Mouse (Mus musculus) intestine, embryonic 16.5 days (tissue): ENCODE measurements at regions not wholly inside any gene's neighbourhood (a gene's known extent, or its start where the extent isn't known, plus 50 kb on each side); places are given as distances from the start of the nearest gene placed in this dataset.

Experiments
- ATAC-seq: fragments of 200-750 bp; cut with Nextera tagmentation; 2 replicates; pipeline ENCODE4 v1.8.0; 2017; ENCODE audit warnings: moderate TSS enrichment, moderate library complexity
- H3K27ac ChIP-seq: fragments of 300-500 bp; sonication (generic); 2 replicates; pipeline ENCODE4 v1.5.1; 2014; ENCODE audit warnings: mild to moderate bottlenecking, low read length
- H3K27me3 ChIP-seq: fragments of 300-500 bp; sonication (generic); replicated peaks from 2 replicates; pipeline ENCODE4 v1.6.1; 2014; ENCODE audit warnings: low read length, control low read depth, mixed read lengths; ENCODE audit not compliant: control insufficient read depth, insufficient read depth
- H3K36me3 ChIP-seq: fragments of 300-500 bp; sonication (generic); 2 replicates; pipeline ENCODE4 v1.6.1; 2014; ENCODE audit warnings: low read length, control low read depth; ENCODE audit not compliant: control insufficient read depth, insufficient read depth
- H3K4me1 ChIP-seq: fragments of 300-500 bp; sonication (generic); 2 replicates; pipeline ENCODE4 v1.6.1; 2014; ENCODE audit warnings: low read length, control low read depth, mixed read lengths; ENCODE audit not compliant: control insufficient read depth, insufficient read depth
- H3K4me2 ChIP-seq: fragments of 300-500 bp; sonication (generic); 2 replicates; pipeline ENCODE4 v1.6.1; 2014; ENCODE audit warnings: low read depth, low read length, control low read depth
- H3K4me3 ChIP-seq: fragments of 300-500 bp; sonication (generic); 2 replicates; pipeline ENCODE4 v1.5.1; 2014; ENCODE audit warnings: mild to moderate bottlenecking, low read length
- H3K9ac ChIP-seq: fragments of 300-500 bp; sonication (generic); 2 replicates; pipeline ENCODE4 v1.6.1; 2014; ENCODE audit warnings: low read depth, low read length
- H3K9me3 ChIP-seq: fragments of 300-500 bp; sonication (generic); 2 replicates; pipeline ENCODE4 v1.6.1; 2016; ENCODE audit warnings: low read length, control low read depth; ENCODE audit not compliant: control insufficient read depth
- WGBS: fragments of 180-500 bp; shearing (Covaris S2); extraction: QIAGEN DNeasy Blood & Tissue Kit; methylation state at CpG from one replicate; pipeline ENCODE4 v1.1.7; 2014; 5-methylcytosine and 5-hydroxymethylcytosine counted together

DNA sequence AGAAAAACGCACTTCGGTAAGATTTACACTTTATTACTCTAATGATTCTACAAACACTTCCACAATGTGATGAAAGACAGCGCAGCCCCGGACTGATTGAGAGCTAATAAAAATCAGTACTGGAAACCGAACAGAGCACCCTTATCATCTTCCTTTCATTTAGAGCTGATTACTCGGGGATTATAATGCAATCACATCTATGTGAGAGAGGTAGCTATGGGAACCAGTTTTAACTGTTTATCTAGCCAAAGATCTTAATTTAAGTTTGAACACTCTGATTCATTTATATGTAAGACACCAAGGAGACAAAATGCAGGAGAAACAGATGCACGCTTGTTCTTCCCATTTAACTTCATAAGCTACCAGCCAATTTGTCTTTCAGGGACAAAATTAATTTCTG lies 124.1 kb upstream of the Lmo4 start:
- H3K4me3 ChIP-seq = no peak overlapping the region
- H3K4me1 ChIP-seq = no peaks in the 10 kb centered on the region
- H3K4me2 ChIP-seq = no peak overlapping the region
- 47% methylated on average over 7 of the region's 7 CpGs for WGBS
- no peaks in the 10 kb centered on the region for H3K27me3 ChIP-seq
- H3K36me3 ChIP-seq = no peaks in the 10 kb centered on the region
- no peak for ATAC-seq
- H3K9ac ChIP-seq = no peak overlapping the region
- H3K9me3 ChIP-seq = no peaks in the 10 kb centered on the region
- H3K27ac ChIP-seq = no peak overlapping the region

DNA sequence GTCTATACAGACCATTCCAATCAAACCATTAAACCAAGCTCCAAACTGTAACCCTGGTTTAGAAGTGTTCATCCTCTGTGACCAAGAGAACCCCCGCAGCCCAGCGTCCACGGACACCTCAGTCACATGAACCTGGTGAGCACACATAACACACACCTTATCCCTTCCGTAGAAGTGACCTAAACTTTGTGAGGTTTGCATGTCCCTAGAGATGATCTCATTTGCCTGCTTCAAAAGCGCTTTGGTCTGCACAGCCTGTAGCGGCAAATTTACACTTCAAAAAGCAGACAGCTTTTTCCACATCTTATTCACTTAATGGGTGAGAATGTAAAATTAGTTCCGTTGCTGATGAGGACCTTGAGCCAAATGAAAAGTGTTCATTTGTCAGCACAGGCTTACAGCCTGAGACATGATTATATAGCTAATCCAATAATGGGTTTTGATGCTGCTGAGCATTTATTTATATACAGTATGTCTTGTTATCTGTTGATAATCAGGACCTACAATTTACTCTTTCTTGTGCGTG lies 122.3 kb upstream of the Lmo4 start:
- Histone ChIP-seq H3K27me3 (no peaks in the 10 kb centered on the region), H3K4me3 (no peak overlapping the region), H3K36me3 (no peaks in the 10 kb centered on the region), H3K9me3 (no peaks in the 10 kb centered on the region), H3K27ac (no peak overlapping the region), H3K4me1 (no peaks in the 10 kb centered on the region), H3K9ac (no peak overlapping the region), H3K4me2 (no peak overlapping the region)
- WGBS = 93% methylated on average over 8 of the region's 8 CpGs
- no peak for ATAC-seq

DNA sequence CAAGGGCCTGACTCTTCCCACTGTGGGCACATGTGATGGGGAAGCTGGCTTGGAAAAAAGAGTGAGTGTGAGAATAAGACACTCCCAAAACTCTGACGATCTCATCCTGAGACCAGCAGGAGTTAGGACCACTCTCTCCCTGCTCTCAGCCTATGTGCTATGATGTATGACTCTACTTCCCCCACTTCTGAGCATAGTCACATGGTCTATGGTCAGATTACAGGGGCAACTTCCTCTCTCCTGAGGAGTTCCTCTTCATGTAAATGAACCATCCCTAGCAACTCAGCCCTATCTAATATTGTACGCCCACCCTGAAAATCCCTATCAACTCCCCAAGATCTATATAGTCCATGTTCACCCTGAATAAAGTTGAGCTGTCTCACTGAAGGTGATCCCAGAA lies 120.0 kb upstream of the Lmo4 start:
- no peaks in the 10 kb centered on the region for H3K27me3 ChIP-seq
- no peak for ATAC-seq
- H3K4me2 ChIP-seq = no peak overlapping the region
- no peak overlapping the region for H3K27ac ChIP-seq
- H3K9me3 ChIP-seq = no peaks in the 10 kb centered on the region
- H3K9ac ChIP-seq = no peak overlapping the region
- 87% methylated on average over 2 of the region's 2 CpGs for WGBS
- H3K4me1 ChIP-seq = no peaks in the 10 kb centered on the region
- no peak overlapping the region for H3K4me3 ChIP-seq
- no peaks in the 10 kb centered on the region for H3K36me3 ChIP-seq

DNA sequence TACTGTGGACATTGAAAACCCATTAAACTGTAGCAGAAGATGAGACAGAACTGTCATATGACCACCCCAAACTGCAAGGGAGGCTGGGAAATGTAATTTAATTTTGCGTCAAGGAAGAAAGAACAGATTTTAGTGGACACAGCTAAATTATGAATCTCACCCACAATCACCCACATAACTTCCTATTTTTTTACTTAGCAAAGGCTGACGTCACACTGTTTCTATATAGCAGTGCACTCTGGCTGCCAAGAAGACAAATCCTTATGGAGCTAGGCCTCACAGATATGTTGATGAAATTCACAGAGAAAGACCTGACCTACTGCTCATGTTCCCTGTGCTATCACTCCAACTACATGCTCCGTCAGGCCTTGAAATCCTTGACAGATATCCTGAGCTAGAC lies 118.5 kb upstream of the Lmo4 start:
- no peak for ATAC-seq

DNA sequence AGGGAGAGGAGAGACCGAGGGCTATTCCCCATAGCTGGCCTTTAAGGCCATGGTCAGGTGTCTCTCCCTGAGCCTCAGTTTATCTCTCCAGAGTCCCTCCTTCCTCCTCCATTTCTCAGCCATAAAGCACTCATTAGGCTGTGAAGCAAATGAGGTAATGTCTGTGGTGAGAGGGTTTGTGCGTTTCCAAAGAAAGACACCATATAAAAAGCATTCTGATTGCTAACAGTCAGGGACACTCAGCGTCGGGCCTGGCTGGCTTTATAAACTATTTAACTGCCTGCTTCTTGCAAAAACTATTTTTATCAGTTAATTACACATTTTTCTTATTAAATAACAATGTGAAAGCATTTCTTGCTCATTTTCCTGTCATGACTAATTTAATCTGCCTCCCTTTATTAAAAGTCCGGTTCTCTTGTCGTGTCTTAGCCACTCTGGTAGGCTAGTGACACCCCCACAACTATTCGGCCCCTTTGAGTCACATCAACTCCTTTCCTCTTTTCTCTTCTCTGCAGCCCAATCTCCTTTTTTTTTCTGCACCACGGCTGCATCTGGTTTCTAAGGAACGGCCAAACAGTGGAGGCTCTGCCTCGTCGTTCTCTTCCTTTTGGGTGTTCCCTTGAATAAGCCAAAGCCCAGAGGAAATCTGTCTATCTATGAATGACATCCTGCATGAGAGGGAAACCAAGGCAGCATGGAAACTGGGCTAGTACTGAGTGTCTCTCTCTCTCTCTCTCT lies 114.6 kb upstream of the Lmo4 start:
- 61% methylated on average over 11 of the region's 11 CpGs for WGBS
- ATAC-seq = no peak
- no peaks in the 10 kb centered on the region for H3K36me3 ChIP-seq
- no peaks in the 10 kb centered on the region for H3K27me3 ChIP-seq
- H3K4me2 ChIP-seq = no peak overlapping the region
- no peaks in the 10 kb centered on the region for H3K4me1 ChIP-seq
- no peak overlapping the region for H3K9ac ChIP-seq
- no peak overlapping the region for H3K27ac ChIP-seq
- H3K4me3 ChIP-seq = no peak overlapping the region
- no peaks in the 10 kb centered on the region for H3K9me3 ChIP-seq

More for the DNA sequence above, 118.5 kb upstream of the Lmo4 start:
- H3K27me3 ChIP-seq = no peaks in the 10 kb centered on the region
- H3K4me3 ChIP-seq = no peak overlapping the region
- no peaks in the 10 kb centered on the region for H3K36me3 ChIP-seq
- H3K4me1 ChIP-seq = no peaks in the 10 kb centered on the region
- H3K27ac ChIP-seq = no peak overlapping the region
- H3K9ac ChIP-seq = no peak overlapping the region
- 91% methylated on average over 3 of the region's 3 CpGs for WGBS
- H3K9me3 ChIP-seq = no peaks in the 10 kb centered on the region
- H3K4me2 ChIP-seq = no peak overlapping the region

DNA sequence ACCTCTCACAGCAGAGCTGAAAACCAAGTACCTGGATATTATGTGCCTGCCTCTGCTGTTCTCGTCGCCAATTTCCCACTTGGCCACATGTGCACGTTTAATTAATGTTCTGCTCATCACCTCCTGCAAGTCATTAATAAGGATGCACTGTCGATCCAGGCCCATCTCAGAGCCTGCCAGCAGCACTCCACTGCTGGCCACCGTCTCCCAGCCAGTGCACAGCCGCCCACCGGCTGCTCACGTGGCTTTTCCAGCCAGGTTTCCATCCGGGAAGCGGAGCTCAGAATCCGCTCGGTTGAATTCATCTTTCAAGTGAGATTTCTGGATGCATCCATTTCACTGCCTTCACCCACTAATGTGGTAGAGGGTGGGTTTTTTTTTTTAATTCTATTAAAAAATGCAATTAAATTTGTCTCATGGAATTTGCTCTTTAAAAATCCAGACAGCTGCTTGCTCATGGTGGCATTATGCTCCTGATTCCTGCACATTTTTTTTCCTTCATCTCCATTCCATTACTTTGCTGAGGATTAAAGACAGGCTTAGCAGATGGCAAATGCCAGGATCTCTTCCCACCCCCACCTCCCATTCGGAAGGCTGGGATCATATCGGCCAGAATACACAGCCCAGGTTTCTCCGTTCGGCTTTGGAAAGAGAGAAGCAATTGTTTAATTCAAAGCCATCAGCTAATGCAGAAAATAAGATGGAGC lies 113.9 kb upstream of the Lmo4 start:
- H3K27ac ChIP-seq = no peak overlapping the region
- no peak overlapping the region for H3K4me2 ChIP-seq
- 61% methylated on average over 16 of the region's 16 CpGs for WGBS
- H3K4me1 ChIP-seq = no peaks in the 10 kb centered on the region
- no peak for ATAC-seq
- H3K27me3 ChIP-seq = no peaks in the 10 kb centered on the region
- no peaks in the 10 kb centered on the region for H3K9me3 ChIP-seq
- H3K9ac ChIP-seq = no peak overlapping the region
- no peaks in the 10 kb centered on the region for H3K36me3 ChIP-seq
- no peak overlapping the region for H3K4me3 ChIP-seq

DNA sequence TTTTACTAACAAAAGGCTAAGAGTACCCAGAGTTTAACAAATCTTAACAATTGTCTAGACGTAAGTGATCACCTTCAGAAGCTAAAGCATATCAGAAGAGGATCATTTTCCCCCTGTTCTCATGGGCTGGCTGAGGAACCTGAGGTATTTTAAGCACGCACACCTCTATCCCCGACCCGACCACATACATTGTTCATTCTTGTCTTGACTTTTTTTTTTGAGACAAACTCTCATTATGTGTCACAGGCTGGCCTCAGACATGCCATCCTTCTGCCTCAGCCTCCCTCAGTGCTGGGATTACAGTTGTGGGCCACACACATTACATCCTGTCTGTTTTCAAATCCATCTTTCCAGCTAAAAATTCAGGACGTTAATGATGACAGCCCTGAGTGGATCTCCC lies 105.7 kb upstream of the Lmo4 start:
- H3K4me2 ChIP-seq = no peak overlapping the region
- H3K27me3 ChIP-seq = no peaks in the 10 kb centered on the region
- no peak overlapping the region for H3K27ac ChIP-seq
- H3K4me3 ChIP-seq = no peak overlapping the region
- no peak overlapping the region for H3K9ac ChIP-seq
- H3K4me1 ChIP-seq = no peaks in the 10 kb centered on the region
- H3K36me3 ChIP-seq = no peaks in the 10 kb centered on the region
- 79% methylated on average over 5 of the region's 5 CpGs for WGBS
- no peaks in the 10 kb centered on the region for H3K9me3 ChIP-seq
- ATAC-seq = no peak

DNA sequence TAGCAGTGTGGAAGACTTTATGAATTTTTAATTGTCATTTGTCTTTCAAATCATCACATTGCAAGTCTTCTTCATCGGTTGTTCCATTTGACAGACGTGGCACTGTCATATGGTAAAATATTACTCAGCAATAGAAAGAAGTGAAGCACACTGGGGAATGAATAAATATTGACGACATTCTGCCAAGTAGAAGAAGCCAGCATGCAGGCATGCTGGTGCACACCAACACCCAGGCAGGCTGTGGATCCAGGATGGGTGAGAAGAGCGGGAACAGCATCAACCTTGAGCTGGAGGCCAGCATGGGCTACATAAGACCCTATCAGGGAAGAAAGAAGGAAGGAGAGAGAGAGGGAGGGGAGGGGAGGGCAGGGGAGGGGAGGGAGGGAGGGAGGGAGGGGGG lies 103.6 kb upstream of the Lmo4 start:
- H3K4me3 ChIP-seq = no peak overlapping the region
- H3K4me1 ChIP-seq = no peaks in the 10 kb centered on the region
- no peak overlapping the region for H3K27ac ChIP-seq
- H3K27me3 ChIP-seq = no peaks in the 10 kb centered on the region
- H3K9ac ChIP-seq = no peak overlapping the region
- H3K36me3 ChIP-seq = no peaks in the 10 kb centered on the region
- no peak for ATAC-seq
- no peaks in the 10 kb centered on the region for H3K9me3 ChIP-seq
- WGBS = 76% methylated on average over 4 of the region's 4 CpGs
- H3K4me2 ChIP-seq = no peak overlapping the region

DNA sequence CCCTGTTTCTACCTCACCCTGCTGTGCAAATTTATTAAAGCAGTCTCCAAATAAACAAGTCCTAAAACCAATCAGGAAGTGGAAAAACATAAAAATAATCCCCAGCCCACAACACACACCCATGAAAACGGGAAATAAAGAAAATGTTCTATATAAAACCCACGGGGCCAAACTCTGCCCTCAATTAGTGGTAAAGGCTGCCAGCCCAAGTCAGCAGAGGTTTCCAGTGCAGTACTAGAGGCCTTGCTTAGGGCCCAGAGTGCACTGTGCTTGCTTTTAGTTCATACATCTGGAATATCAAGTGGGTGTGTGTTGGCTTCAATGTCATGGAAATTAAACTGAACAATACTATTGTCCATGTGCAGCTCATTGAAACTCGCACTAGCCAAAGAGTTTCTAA lies 102.5 kb upstream of the Lmo4 start:
- no peak for ATAC-seq

More for the DNA sequence above, 102.5 kb upstream of the Lmo4 start:
- Histone ChIP-seq H3K27ac (no peak overlapping the region), H3K4me2 (no peak overlapping the region), H3K36me3 (no peaks in the 10 kb centered on the region), H3K4me1 (no peaks in the 10 kb centered on the region), H3K9ac (no peak overlapping the region), H3K9me3 (no peaks in the 10 kb centered on the region), H3K27me3 (no peaks in the 10 kb centered on the region), H3K4me3 (no peak overlapping the region)
- 78% methylated on average over 3 of the region's 3 CpGs for WGBS
